Mouse (Mus musculus) forebrain, postnatal 0 days (tissue): Measurements from ENCODE around the gene Cd47. TPM values are rescaled to one million over a fixed set of nuclear protein-coding genes. Genes with fewer than 3 reads are reported as not detected.

Experiments
- ATAC-seq: fragments of 200-750 bp; cut with Nextera tagmentation; 2 replicates; pipeline ENCODE4 v1.8.0; 2017; ENCODE audit warnings: mild to moderate bottlenecking, moderate library complexity
- DNase-seq: peaks from one replicate; pipeline ENCODE4 v3.0.0-alpha.2; 2015
- H3K27ac ChIP-seq: fragments of 300-500 bp; sonication (generic); 2 replicates; pipeline ENCODE4 v1.5.1; 2014; ENCODE audit warnings: low read depth, mild to moderate bottlenecking, antibody characterized with exemption, low read length, moderate library complexity, mixed read lengths
- H3K27me3 ChIP-seq: fragments of 300-500 bp; sonication (generic); 2 replicates; pipeline ENCODE4 v1.6.1; 2014; ENCODE audit warnings: mild to moderate bottlenecking, low read length, mixed read lengths; ENCODE audit not compliant: insufficient read depth
- H3K36me3 ChIP-seq: fragments of 300-500 bp; sonication (generic); 2 replicates; pipeline ENCODE4 v1.6.1; 2014; ENCODE audit warnings: mild to moderate bottlenecking, moderate library complexity; ENCODE audit not compliant: insufficient read depth
- H3K4me1 ChIP-seq: fragments of 300-500 bp; sonication (generic); 2 replicates; pipeline ENCODE4 v1.6.1; 2014; ENCODE audit warnings: antibody characterized with exemption; ENCODE audit not compliant: insufficient read depth
- H3K4me2 ChIP-seq: fragments of 300-500 bp; sonication (generic); 2 replicates; pipeline ENCODE4 v1.6.1; 2014; ENCODE audit warnings: low read depth, mild to moderate bottlenecking, moderate library complexity
- H3K4me3 ChIP-seq: fragments of 300-500 bp; sonication (generic); 2 replicates; pipeline ENCODE4 v1.5.1; 2014; ENCODE audit warnings: low read depth, low read length, mixed read lengths
- H3K9ac ChIP-seq: fragments of 300-500 bp; sonication (generic); 2 replicates; pipeline ENCODE4 v1.6.1; 2014; ENCODE audit warnings: mild to moderate bottlenecking
- H3K9me3 ChIP-seq: fragments of 300-500 bp; sonication (generic); 2 replicates; pipeline ENCODE4 v1.6.1; 2016; ENCODE audit warnings: low read length
- CTCF ChIP-seq: sonication (generic); IDR thresholded peaks from 2 replicates; pipeline ENCODE4 v1.5.1; 2016; ENCODE audit warnings: antibody characterized with exemption, control low read depth, low read depth
- WGBS: fragments of 180-500 bp; shearing (Covaris S2); extraction: QIAGEN DNeasy Blood & Tissue Kit; methylation state at CpG from one replicate; pipeline ENCODE4 v1.1.7; 2014; 5-methylcytosine and 5-hydroxymethylcytosine counted together
- polyA plus RNA-seq: library from polyadenylated mRNA; unstranded; fragments of >200 nt; fragmentation: Nextera tagmentation; extraction: Ambion mirVana; gene quantifications from 2 replicates; pipeline ENCODE4 v1.2.1, GENCODE M21; 2015
- total RNA-seq: library from RNA; depleted of rRNA; stranded (reverse); fragments of >200 nt; gene quantifications from 2 replicates; pipeline ENCODE4 v1.2.3, GENCODE M21; 2014

Gene Cd47
- total and polyA plus RNA-seq, 2 experiments from 2014 or later, result 47.3 to 210 TPM

DNA sequence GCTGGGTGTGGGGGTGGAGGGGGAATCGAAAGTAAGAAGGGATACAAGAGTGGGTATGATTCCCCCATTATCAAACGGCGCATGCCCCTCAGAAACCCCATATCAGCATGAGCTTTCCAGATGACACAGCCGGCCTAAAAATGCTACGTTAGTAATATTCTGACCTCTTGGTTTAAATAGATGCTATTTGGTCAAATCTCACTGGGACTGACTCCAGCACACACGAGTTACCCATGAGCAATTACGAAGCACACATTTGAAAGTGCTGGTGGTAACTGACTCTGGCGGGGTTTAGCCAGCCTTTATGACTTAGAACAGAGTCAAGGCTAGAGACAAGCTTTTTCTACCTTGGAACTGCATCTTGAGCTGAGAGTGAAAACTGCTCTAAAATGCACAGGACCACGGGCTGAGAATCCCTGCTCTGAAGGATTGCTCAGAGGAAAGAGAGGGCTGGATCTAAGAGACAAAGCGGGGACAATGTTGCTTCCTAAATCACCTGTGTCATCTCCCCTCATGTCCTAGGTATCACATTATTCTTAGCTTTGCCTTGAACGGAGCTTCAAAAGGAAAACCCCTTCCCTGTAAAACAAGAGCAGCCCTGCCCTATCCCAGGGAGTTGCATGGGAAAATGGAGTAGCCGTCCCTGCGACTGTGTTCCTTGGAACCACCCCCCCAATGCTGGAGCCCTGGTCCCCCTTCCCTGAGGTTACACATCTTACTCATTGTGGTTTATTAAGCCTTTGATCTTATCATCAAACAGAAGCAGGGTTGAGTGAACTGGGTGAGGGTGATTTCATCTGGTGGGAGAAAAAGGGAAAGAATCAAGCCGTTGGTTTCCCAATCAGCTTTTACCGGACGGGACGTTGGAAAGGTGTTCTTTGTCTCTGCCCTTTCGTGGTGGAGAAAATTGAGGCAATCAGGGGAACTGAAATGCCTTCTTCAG, 26.0 kb upstream of the Cd47 start:
- H3K36me3 ChIP-seq, result no peaks in the 10 kb centered on the region
- DNase-seq, result no peak
- no peaks in the 10 kb centered on the region for H3K9me3 ChIP-seq
- WGBS, result 86% methylated on average over 18 of the region's 18 CpGs
- H3K4me3 ChIP-seq, result no peak overlapping the region
- no peak overlapping the region for H3K27ac ChIP-seq
- TF ChIP-seq CTCF, result no peak
- no peaks in the 10 kb centered on the region for H3K27me3 ChIP-seq
- H3K9ac ChIP-seq, result no peak overlapping the region
- ATAC-seq, result no peak
- no peak overlapping the region for H3K4me2 ChIP-seq
- H3K4me1 ChIP-seq, result no peaks in the 10 kb centered on the region

DNA sequence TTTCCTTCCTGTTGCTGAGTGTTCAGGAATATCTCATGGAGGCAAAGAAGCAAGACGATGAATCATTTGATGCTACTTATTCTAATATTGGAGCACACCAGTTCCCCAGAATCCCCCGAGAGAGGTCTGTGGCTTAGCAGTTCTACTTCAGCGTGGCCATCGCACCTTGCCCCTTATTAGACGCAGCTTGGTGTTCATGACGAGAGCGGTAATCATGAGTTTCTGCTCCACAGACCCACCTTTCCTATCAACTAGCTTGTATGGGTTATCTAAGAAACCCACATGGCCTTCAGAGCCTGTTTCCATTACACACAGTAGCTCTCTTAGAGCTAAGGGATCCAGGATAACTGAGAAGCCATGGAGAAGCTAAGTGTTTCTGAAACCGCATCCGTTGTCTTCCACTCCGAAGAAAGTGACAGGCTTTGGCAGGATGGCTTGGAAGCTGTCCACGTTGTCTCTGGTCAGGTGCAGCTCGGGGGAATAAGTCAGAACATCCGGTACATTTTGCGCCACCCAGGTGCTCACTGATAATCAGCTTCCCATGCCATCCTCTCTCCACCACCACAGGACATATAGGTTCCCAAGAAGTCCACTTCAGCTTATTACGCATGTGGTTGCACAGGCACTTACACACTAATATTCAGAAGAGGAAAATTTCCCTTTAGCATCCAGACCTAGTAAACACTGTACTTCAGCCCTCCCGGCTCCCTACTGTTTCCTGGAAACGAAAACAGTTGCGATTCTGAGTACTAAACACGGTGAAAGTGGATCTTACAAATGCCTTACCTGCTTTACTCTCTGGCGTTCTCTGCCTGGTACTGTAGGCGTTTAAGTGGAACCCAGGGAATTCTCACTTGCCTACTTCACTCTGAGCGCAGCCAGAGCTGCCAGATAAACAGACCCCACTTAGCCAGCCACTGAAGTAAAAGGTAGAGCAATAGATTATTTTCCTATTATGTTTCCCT, 25.0 kb upstream of the Cd47 start:
- H3K4me1 ChIP-seq, result no peaks in the 10 kb centered on the region
- no peak overlapping the region for H3K4me3 ChIP-seq
- WGBS, result 86% methylated on average over 22 of the region's 22 CpGs
- ATAC-seq (no peak), DNase-seq (no peak)
- no peaks in the 10 kb centered on the region for H3K27me3 ChIP-seq
- no peak overlapping the region for H3K9ac ChIP-seq
- TF ChIP-seq CTCF, result no peak
- H3K27ac ChIP-seq, result no peak overlapping the region
- no peaks in the 10 kb centered on the region for H3K36me3 ChIP-seq
- no peak overlapping the region for H3K4me2 ChIP-seq
- no peaks in the 10 kb centered on the region for H3K9me3 ChIP-seq

DNA sequence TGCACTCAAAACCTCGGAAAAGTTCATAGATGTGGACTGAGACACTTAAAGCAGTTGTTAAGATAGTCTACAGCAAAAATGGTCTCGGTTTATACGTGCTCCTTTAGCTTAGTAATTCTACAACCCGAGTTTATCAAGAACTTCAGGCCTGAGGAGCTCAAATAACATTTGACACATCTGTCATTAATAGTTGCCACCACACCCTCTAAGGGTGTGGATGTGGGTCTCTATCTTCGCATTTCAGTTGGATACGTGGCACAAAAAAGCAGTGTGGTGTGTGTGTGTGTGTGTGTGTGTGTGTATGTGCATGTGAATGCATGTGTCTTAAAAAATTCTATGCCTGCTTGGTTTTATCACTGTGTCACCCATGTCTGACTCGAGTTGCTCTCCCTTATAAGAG, 23.4 kb upstream of the Cd47 start:
- no peak overlapping the region for H3K27ac ChIP-seq
- no peak overlapping the region for H3K9ac ChIP-seq
- H3K36me3 ChIP-seq, result no peaks in the 10 kb centered on the region
- DNase-seq (no peak), ATAC-seq (no peak)
- H3K27me3 ChIP-seq, result no peaks in the 10 kb centered on the region
- WGBS, result 87% methylated on average over 7 of the region's 7 CpGs
- H3K4me1 ChIP-seq, result no peaks in the 10 kb centered on the region
- H3K4me3 ChIP-seq, result no peak overlapping the region
- H3K9me3 ChIP-seq, result no peaks in the 10 kb centered on the region
- no peak overlapping the region for H3K4me2 ChIP-seq
- TF ChIP-seq CTCF, result no peak

DNA sequence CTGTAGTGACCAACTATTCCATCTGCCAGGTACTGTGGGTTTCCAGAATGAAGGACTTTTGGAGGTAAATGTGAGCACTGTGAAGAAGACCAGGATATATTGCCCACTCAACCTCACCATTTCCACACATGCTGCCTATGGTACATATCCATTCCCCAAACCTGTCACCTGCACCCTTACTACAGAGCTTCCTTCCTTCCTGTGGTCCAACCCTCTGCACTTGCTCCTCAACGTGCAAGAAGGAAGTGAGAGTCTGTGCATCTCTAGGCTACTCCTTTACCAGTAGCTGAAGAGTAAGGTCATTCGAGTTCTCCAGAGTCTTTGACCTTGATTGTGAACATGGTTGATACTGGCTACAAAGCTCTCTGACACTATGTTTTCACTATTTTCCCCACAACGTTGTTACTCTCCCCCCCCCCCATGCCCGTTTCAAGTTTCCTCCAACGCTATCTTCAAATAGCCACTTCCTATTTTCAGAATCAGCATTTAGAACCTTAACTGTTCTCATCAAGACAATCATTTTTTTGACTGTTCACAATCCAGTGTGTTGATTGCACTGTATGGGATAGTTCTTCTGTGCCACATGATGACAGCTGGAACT, 18.7 kb upstream of the Cd47 start:
- Histone ChIP-seq H3K36me3 (no peaks in the 10 kb centered on the region), H3K4me3 (no peak overlapping the region), H3K4me1 (no peaks in the 10 kb centered on the region), H3K9me3 (no peaks in the 10 kb centered on the region), H3K27me3 (no peaks in the 10 kb centered on the region), H3K9ac (no peak overlapping the region), H3K27ac (no peak overlapping the region), H3K4me2 (no peak overlapping the region)
- ATAC-seq (no peak), DNase-seq (no peak)
- 91% methylated on average over 5 of the region's 5 CpGs for WGBS
- no peak for TF ChIP-seq CTCF

DNA sequence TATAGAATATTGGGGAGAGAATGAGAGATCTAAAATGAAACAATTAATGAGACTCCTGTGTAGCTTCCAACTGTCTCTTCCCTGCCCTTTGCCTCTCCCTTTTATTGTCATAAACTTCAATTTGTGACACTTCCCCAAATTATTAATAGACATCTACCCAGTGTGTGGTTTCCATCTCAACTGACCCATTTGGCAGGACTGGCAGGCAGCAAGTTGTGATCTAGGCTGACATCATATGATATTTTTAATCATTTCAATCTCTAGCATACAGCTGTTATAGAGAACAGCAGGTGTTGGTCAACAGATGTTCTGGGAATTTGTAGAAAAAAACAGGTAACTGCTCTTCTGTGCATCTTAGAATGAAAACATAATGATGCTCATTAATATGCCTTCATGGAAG, 17.0 kb upstream of the Cd47 start:
- TF ChIP-seq CTCF, result no peak
- no peak overlapping the region for H3K4me3 ChIP-seq
- H3K27me3 ChIP-seq, result no peaks in the 10 kb centered on the region
- no peak overlapping the region for H3K4me2 ChIP-seq
- DNase-seq (no peak), ATAC-seq (no peak)
- H3K4me1 ChIP-seq, result no peaks in the 10 kb centered on the region
- H3K9me3 ChIP-seq, result no peaks in the 10 kb centered on the region
- H3K36me3 ChIP-seq, result no peaks in the 10 kb centered on the region
- no peak overlapping the region for H3K27ac ChIP-seq
- no peak overlapping the region for H3K9ac ChIP-seq

DNA sequence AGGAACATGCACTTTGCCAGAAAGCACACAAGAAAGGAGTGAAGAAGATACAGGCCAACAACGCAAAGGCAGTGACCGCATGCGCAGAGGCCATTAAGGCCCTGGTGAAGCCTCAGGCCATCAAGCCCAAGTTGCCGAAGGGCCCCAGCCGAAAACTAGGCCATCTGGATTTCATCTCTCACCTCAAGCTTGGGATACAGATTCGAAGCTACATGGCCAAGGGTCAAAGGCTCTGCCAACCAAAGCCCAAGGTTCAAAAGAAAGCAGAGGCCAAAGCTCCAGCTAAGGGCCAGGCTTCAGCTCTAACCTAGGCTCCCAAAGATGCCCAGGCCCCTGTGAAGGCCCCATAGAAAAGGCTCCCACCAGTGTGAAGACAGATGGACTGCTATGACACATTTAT, 14.2 kb upstream of the Cd47 start:
- Histone ChIP-seq H3K4me3 (no peak overlapping the region), H3K9ac (no peak overlapping the region), H3K27ac (no peak overlapping the region), H3K4me2 (no peak overlapping the region), H3K9me3 (no peaks in the 10 kb centered on the region), H3K27me3 (no peaks in the 10 kb centered on the region), H3K4me1 (no peaks in the 10 kb centered on the region), H3K36me3 (no peaks in the 10 kb centered on the region)
- no peak for TF ChIP-seq CTCF
- WGBS, result 96% methylated on average over 6 of the region's 6 CpGs
- ATAC-seq (no peak), DNase-seq (no peak)
